Mouse (Mus musculus): ENCODE results near the gene Cdca4.

Cdca4 gene

GRCm38 (mm10) chr12:112829244-112829864, at the start of gene Cdca4:
TSS of gene Cdca4 (minus strand) at chr12:112829423.
- peak; percentile 98 to 99 for DNase-seq

- DNase-seq = peak; percentile 19 to 52
Observed at GRCm38 (mm10) chr12:112877607-112878020, 48.4 kb upstream of the Cdca4 start.

DNA sequence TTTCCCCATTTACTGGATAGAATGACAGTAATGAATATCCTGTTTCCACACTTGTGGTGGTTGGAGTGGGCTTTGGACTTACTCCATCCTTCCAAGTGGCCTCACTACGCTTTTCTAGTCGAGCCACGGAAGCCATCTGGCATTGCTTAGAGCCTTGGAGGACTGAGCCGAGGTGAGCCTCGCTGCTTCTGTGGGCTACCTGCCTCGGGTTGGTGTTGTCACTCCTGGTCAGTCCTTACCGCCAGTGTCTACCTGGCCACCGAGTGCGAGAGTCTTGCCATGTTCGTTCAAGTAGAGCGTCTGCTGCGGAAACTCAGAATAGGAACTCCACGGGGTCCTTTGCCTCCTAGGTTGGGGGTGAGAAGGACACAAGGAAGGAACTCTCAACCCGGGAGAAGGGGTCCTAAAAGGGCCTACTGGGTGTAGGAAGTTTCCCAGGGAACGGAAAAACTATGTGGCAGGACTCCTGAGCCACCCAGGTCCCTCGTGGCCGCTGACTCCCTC, 47.9 kb upstream of the Cdca4 start:
- DNase-seq = peak in 1 of 2 experiments; percentile 40

DNA sequence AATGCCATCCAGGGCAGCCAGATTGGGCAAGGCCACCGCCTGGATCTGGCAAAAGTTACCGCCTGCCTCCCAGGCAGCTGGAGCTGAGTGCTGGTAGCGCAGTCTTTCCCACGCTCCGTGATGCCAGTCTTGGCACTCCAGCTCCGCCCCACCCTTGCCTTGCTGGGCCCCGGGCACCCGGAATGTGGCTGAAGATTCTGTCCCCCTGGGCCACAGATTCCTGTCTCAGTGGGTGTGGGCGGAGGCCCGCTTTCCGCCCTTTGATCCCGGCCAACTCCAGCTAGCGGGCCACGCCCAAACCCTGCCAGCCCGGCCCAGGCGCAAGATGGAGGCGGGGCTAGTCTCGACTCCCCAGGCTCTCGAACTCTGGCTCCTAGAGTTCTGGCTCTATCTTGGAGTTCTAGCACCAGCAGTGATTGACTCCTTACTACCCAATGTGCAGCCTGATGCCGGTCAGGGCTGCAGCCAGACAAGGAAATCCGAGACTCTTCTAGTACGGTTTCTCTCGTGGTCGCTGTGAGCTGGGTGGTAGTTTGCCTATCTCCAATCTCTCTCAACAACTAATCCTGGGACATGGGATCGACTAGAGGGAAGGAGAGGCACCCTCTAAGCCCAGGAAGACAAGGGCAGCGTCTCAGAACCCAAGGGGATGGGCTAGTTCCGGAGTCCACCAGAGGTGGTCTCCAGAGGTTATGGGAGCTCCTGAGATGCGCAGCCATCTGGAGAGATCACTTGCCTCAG, 47.3 kb upstream of the Cdca4 start:
- DNase-seq = peak; percentile 82 to 89

GRCm38 (mm10) chr12:112875225-112876013, 46.2 kb upstream of the Cdca4 start:
- peak; percentile 90 to 97 for DNase-seq

- DNase-seq = peak; percentile 22 to 57
Observed at GRCm38 (mm10) chr12:112874199-112874598, 45.0 kb upstream of the Cdca4 start.

GRCm38 (mm10) chr12:112873452-112874190, 44.4 kb upstream of the Cdca4 start:
- DNase-seq = peak; percentile 80 to 84

- DNase-seq = peak in 1 of 2 experiments; percentile 29
Observed at GRCm38 (mm10) chr12:112872991-112873390, 43.8 kb upstream of the Cdca4 start.

- DNase-seq = peak in 1 of 2 experiments; percentile 6
Observed at GRCm38 (mm10) chr12:112871272-112871671, 42.0 kb upstream of the Cdca4 start.

DNA sequence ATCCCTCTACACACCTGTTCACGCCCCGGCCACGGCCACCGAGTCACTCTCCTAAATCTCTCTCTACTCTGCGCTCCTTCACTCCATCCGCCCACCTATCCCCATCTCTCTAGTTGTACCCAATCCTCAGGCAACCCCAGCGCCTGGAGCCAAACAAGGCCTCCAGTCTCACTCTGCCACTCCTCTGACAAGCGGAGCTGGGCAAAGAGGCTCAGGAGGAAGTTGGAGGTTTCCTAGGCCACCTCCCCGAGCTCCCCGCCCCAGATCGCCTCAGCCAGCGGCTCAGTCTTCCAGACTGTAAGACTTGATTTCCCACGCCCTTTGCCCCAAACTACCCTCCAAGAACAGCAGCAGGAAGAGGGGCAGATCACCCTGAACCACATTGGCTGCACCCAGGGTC, 41.6 kb upstream of the Cdca4 start:
- peak in 1 of 2 experiments; percentile 36 for DNase-seq

DNA sequence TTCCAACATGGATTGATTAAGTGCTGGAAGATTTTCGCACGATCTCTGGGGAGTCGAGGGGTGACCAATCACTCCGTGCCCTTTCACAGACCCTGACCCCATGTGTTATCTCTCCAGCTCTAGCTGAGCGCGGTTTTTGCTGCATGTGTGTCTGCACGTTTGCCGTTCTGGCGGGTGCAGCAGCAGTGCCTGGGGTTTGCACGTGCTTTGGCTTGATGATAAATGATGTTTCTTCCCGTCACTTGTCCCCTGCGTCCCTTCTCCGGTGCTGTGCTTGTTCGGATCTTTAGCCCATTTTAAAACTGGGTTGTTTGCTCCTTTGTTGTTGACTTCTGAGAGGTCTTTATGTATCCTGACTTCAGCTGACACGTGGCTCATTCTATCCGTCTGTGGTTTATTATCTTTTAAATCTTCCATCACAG, 40.6 kb upstream of the Cdca4 start:
- DNase-seq = peak; percentile 20 to 54

- peak in 1 of 2 experiments; percentile 46 for DNase-seq
Observed at GRCm38 (mm10) chr12:112868178-112869087, 39.2 kb upstream of the Cdca4 start, which contains the start of gene Gpr132. TSS of gene Gpr132 (minus strand) at chr12:112868228.

- peak in 1 of 2 experiments; percentile 24 for DNase-seq
Observed at GRCm38 (mm10) chr12:112867106-112867674, 38.0 kb upstream of the Cdca4 start.

DNA sequence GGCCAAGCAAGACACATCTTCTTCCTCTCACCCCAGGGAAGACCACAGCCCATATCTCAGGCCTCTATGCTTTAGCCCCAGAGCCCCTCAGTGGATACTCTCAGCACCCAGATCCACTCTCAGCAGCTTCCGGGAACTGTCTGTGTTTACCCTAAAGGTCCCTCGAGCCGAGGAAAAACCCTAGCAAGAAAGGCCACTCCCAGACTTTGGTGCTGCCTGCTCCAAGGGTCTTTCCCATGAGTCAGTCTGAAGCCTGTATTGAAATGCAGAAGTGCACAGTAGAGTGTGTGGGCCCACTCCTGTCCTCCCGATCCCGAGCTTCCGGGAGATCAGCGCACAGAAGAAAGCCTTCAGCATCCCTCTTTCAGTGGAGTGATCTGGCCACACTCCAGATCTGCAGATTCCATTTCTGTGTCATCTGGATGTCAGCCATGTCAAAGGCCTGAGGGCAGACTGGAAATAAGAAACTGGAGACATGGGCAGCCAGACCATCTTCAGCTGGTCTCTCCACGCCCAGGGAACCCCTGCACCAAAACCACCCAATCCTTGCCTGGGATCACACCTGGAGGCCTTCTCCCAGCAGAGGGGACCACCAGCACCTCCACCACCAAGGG, 37.4 kb upstream of the Cdca4 start:
- DNase-seq = peak; percentile 49 to 59

DNA sequence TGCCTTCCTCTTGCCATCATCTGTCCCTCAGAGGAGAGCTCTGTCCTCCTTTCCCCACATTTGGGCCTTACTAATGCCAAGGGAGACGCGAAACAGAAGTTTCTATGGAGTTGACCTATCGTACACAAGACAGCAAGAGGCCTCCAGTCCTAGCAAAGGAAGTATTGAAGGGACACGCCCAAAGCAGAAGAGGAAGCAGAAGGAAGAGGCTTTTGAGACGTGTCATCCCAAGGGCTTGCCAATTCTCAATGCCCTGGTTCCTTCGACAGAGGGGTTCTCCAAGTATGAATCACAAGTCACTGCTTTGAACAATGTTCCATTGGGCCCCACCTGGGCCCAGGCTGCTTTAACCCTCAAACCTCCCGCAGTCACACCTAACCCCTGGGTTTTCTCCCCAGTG, 35.6 kb upstream of the Cdca4 start:
- peak in 1 of 2 experiments; percentile 25 for DNase-seq

DNA sequence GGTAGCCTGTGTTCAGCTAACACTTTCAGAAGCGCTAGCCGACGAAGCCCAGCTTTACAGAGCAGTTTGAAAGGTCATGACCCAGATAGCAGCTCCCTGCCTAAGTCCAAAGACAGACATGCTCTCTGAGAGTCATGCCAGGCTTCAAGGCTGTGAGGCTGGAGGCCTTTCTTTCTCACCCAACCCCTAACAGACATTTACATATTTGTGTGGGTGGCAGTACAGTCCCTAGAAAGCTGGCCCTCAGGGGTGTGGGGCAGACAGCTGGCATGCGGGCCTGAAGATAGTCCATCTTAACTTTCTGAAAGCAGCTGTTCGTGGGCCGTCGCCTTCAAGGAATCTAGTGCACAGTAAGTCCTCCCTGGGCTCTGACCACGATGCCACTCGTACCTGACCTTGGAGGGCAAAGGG, 32.7 kb upstream of the Cdca4 start:
- peak in 1 of 2 experiments; percentile 31 for DNase-seq

GRCm38 (mm10) chr12:112860765-112861164, 31.5 kb upstream of the Cdca4 start:
- peak in 1 of 2 experiments; percentile 19 for DNase-seq

DNA sequence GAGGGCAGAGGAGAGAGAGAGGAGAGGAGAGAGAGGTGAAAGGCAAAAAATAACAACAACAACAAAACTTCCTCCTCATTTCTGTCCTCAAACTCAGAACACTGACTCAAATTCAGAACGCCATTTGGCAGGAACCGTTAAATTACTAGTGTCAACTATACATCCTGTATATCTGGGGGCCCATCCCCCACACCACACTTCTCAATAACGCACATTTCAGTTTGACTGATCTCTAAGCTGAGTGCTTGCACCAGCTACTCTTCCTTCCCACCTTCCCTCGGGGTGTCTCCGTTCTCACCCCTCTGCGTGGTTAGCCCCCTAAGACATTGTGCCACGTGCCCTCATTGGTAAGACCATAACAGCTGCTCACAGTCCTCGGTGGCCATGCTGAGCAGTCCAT, 30.7 kb upstream of the Cdca4 start:
- peak in 1 of 2 experiments; percentile 26 for DNase-seq

DNA sequence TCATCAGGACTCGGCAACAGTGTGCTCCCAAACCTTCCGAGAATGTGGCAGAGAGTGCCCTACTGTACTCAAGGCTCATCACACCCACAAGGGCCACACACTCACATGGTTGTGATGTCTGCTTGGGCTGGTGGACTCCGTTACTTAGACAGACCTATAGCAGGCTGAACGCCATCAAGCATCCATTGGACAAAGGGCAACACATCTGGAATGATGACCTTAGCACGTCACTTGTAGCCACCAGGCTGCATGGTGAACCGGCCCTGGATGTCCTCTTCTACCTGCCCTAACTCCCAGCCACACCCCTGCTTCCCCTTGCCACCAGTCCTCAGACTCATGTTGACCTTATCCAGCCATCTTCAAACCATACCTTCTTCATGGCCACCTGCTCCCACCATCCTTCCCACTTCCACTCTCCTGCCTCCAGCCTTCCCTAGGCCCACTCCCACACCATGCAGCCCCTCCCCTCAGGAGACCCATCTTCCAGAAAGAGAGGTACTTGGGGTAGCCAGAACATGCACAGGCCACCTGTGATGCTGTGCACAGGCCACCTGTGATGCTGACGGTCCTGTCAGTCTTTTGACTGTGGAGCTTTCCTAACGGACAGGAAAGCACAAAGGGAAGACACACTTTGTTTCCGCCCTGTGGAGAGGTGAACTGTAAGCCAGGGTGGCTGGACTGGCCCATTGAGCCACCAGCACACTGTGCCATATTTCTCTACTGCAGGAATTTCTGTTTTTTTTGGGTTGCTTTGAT, 29.5 kb upstream of the Cdca4 start:
- peak in 1 of 2 experiments; percentile 25 for DNase-seq
